Mouse (Mus musculus) limb, embryonic 10.5 days (tissue): Measurements from ENCODE around the gene Pitpnm1. TPM values are rescaled to one million over a fixed set of nuclear protein-coding genes. Genes with fewer than 3 reads are reported as not detected.

Experiments
- polyA plus RNA-seq: library from polyadenylated mRNA; unstranded; fragments of >200 nt; fragmentation: Nextera tagmentation; extraction: Ambion mirVana; gene quantifications from 2 replicates; pipeline ENCODE4 v1.2.1, GENCODE M21; 2016

The Pitpnm1 gene
- polyA plus RNA-seq, 1 experiment from 2014 or later, result 7.9 TPM

Other genes starting within 250 kb of the Pitpnm1 start
- 48.5 and 50.0 TPM in 2 replicates for gene Chka, start 248.2 kb upstream of the Pitpnm1 start, polyA plus RNA-seq
- 27.9 and 39.4 TPM in 2 replicates for gene Tcirg1, start 192.9 kb upstream of the Pitpnm1 start, polyA plus RNA-seq
- gene Ndufs8, start 187.2 kb upstream of the Pitpnm1 start, polyA plus RNA-seq, result 249 and 273 TPM in 2 replicates
- gene Aldh3b1, start 170.2 kb upstream of the Pitpnm1 start, polyA plus RNA-seq, result 0.20 and 0.33 TPM in 2 replicates
- gene Unc93b1, start 164.8 kb upstream of the Pitpnm1 start, polyA plus RNA-seq, result 5.4 and 6.7 TPM in 2 replicates
- not detected in 2 replicates for gene Aldh3b3, start 141.4 kb upstream of the Pitpnm1 start, polyA plus RNA-seq
- 1.4 and 2.4 TPM in 2 replicates for gene Aldh3b2, start 127.7 kb upstream of the Pitpnm1 start, polyA plus RNA-seq
- gene Acy3, start 113.4 kb upstream of the Pitpnm1 start, polyA plus RNA-seq, result 3.9 and 5.6 TPM in 2 replicates
- gene Tbx10, start 107.2 kb upstream of the Pitpnm1 start, polyA plus RNA-seq, result 0.10 TPM in 1 of 2 replicates, not detected in the other
- gene Nudt8, start 99.4 kb upstream of the Pitpnm1 start, polyA plus RNA-seq, result 32.4 and 36.0 TPM in 2 replicates
- 3.5 and 4.6 TPM in 2 replicates for gene Gm49405, start 99.4 kb upstream of the Pitpnm1 start, polyA plus RNA-seq
- gene Doc2g, start 96.7 kb upstream of the Pitpnm1 start, polyA plus RNA-seq, result 5.0 and 7.6 TPM in 2 replicates
- gene Ndufv1, start 87.2 kb upstream of the Pitpnm1 start, polyA plus RNA-seq, result 220 and 221 TPM in 2 replicates
- gene Gstp1, start 62.0 kb upstream of the Pitpnm1 start, polyA plus RNA-seq, result 478 and 510 TPM in 2 replicates
- gene Gstp2, start 54.0 kb upstream of the Pitpnm1 start, polyA plus RNA-seq, result 0.62 and 0.88 TPM in 2 replicates
- not detected in 2 replicates for gene Gstp3, start 40.4 kb upstream of the Pitpnm1 start, polyA plus RNA-seq
- not detected in 2 replicates for gene Cabp2, start 18.4 kb upstream of the Pitpnm1 start, polyA plus RNA-seq
- 86.7 and 87.0 TPM in 2 replicates for gene Cdk2ap2, start 2.8 kb upstream of the Pitpnm1 start, polyA plus RNA-seq
- 74.9 and 79.2 TPM in 2 replicates for gene Aip, start 25.9 kb downstream of the Pitpnm1 start, polyA plus RNA-seq
- gene Gpr152, start 39.8 kb downstream of the Pitpnm1 start, polyA plus RNA-seq, result not detected in 2 replicates
- gene Cabp4, start 44.0 kb downstream of the Pitpnm1 start, polyA plus RNA-seq, result 0.15 TPM in 1 of 2 replicates, not detected in the other
- 129 and 148 TPM in 2 replicates for gene Coro1b, start 48.6 kb downstream of the Pitpnm1 start, polyA plus RNA-seq
- gene Ptprcap, start 53.6 kb downstream of the Pitpnm1 start, polyA plus RNA-seq, result 0.93 and 1.4 TPM in 2 replicates
- 58.3 and 66.0 TPM in 2 replicates for gene Rps6kb2, start 63.4 kb downstream of the Pitpnm1 start, polyA plus RNA-seq
- gene Carns1, start 75.5 kb downstream of the Pitpnm1 start, polyA plus RNA-seq, result 3.2 and 3.3 TPM in 2 replicates
- gene Tbc1d10c, start 91.3 kb downstream of the Pitpnm1 start, polyA plus RNA-seq, result 0.21 and 1.2 TPM in 2 replicates
- gene Ppp1ca, start 92.1 kb downstream of the Pitpnm1 start, polyA plus RNA-seq, result 1,070 and 1,129 TPM in 2 replicates
- gene Rad9a, start 101.7 kb downstream of the Pitpnm1 start, polyA plus RNA-seq, result 58.2 and 61.5 TPM in 2 replicates
- 4.3 and 6.0 TPM in 2 replicates for gene Clcf1, start 114.2 kb downstream of the Pitpnm1 start, polyA plus RNA-seq
- not detected in 2 replicates for gene AC109138.7, start 114.4 kb downstream of the Pitpnm1 start, polyA plus RNA-seq
- gene Pold4, start 131.9 kb downstream of the Pitpnm1 start, polyA plus RNA-seq, result 14.0 and 16.2 TPM in 2 replicates
- gene Ssh3, start 169.2 kb downstream of the Pitpnm1 start, polyA plus RNA-seq, result 2.5 and 4.4 TPM in 2 replicates
- gene Ankrd13d, start 183.1 kb downstream of the Pitpnm1 start, polyA plus RNA-seq, result 5.5 and 7.9 TPM in 2 replicates
- gene Grk2, start 206.2 kb downstream of the Pitpnm1 start, polyA plus RNA-seq, result 14.6 and 15.5 TPM in 2 replicates